Comparison of ENCODE assay signal across 8 mouse cellular contexts in genomic region chr6:92941281-92941731, GRCm38 (mm10). TPM values are rescaled to one million over a fixed set of nuclear protein-coding genes. Genes with fewer than 3 reads are reported as not detected.
A peak's percentile ranks its signal among the peaks of the same experiment; 100 is the strongest.
DNase-seq lines count a peak whose midpoint lies in the region; TF ChIP-seq lines count a peak whose summit lies in the region.

No protein-coding gene starts in this region.

- no peak for TF ChIP-seq POLR2A in olfactory bulb, adult 2 months (IDR thresholded peaks at IDR 0.05; ENCODE audit: insufficient read depth, low read depth, low read length)

- no peaks in the 10 kb centered on the region for H3K9me3 ChIP-seq in hindbrain, embryonic 10.5 days

- peak; percentile 38; the same call in 1 of the 2 replicates for TF ChIP-seq CTCF in olfactory bulb, adult 2 months (IDR thresholded peaks at IDR 0.05; ENCODE audit: insufficient read depth, low read depth, low read length)

- H3K4me3 ChIP-seq in hindbrain, embryonic 10.5 days = peak overlapping the region; percentile 72
- H3K4me3 ChIP-seq in olfactory bulb, adult 2 months (ENCODE audit: insufficient read depth, low read depth, low read length) = peak overlapping the region; percentile 50

- H3K27me3 ChIP-seq in hindbrain, embryonic 10.5 days (ENCODE audit: insufficient read depth, poor library complexity, severe bottlenecking) = peaks cover 77% of the 10 kb centered on the region

- peak; percentile 90 for DNase-seq in R1 (ENCODE audit: low read depth, low spot score)
- DNase-seq in cerebellum, postnatal 36 days = peak; percentile 15 to 22
- DNase-seq in frontal cortex, postnatal 25 days (ENCODE audit: low spot score in 2 of 2) = peak; percentile 11 to 48
- peak; percentile 78 for DNase-seq in hindbrain, embryonic 10.5 days (ENCODE audit: low spot score)
- DNase-seq in layer of hippocampus, adult 9-10 months (ENCODE audit: low spot score) = peak; percentile 32
- DNase-seq in lung, adult 18-20 months = peak; percentile 94 to 96
- DNase-seq in urinary bladder, adult 2 months (ENCODE audit: low spot score) = peak; percentile 68

- no peaks in the 10 kb centered on the region for H3K36me3 ChIP-seq in hindbrain, embryonic 10.5 days

- peaks cover 50% of the 10 kb centered on the region for H3K4me1 ChIP-seq in hindbrain, embryonic 10.5 days (replicated peaks)
- peaks cover 21% of the 10 kb centered on the region for H3K4me1 ChIP-seq in olfactory bulb, adult 2 months (ENCODE audit: control insufficient read depth, insufficient read depth, low read length)

- H3K27ac ChIP-seq in hindbrain, embryonic 10.5 days = peak overlapping the region; percentile 42
- H3K27ac ChIP-seq in olfactory bulb, adult 2 months (ENCODE audit: insufficient read depth, low read depth, low read length) = no peak overlapping the region

- under 1% methylated on average over 21 of the region's 21 CpGs for WGBS in hindbrain, embryonic 10.5 days
- WGBS in olfactory bulb, adult 2 months = under 1% methylated on average over 21 of the region's 21 CpGs

RNA-seq across cellular contexts. Expression of gene Adamts9, which starts 2.0 kb away (rescaled TPM):
- 2.1 and 2.3 TPM in 2 replicates for polyA plus RNA-seq in hindbrain, embryonic 10.5 days (2016; fragmentation: Nextera tagmentation; extraction: Ambion mirVana)
- not detected in 2 replicates for polyA plus RNA-seq in olfactory bulb, adult 2 months (2012; ENCODE audit: insufficient read depth, insufficient read length, low replicate concordance, missing spikeins)
- 8.9 and 10.5 TPM in 2 replicates for polyA plus RNA-seq in urinary bladder, adult 2 months (2012; rRNA removed)

Comparison
In these comparisons a context has a peak if more than half of its experiments do, and no peak if none do; other contexts are left out.
1. DNase-seq: peak in every context shown above with its lines; median percentile 95 in lung, adult 18-20 months; 90 in R1; 78 in hindbrain, embryonic 10.5 days; 68 in urinary bladder, adult 2 months; 32 in layer of hippocampus, adult 9-10 months; 30 in frontal cortex, postnatal 25 days; 18 in cerebellum, postnatal 36 days.